Mouse (Mus musculus) cerebellum, adult 2 months (tissue): Measurements from ENCODE around the gene 9930104L06Rik.

ENCODE experiments used
- CTCF ChIP-seq: fragments of 200-500 bp; IDR thresholded peaks from 2 replicates; pipeline ENCODE4 v1.5.1; 2011; ENCODE audit warnings: low read depth, mild to moderate bottlenecking, control low read depth, low read length, moderate library complexity, borderline replicate concordance; ENCODE audit not compliant: insufficient read depth
- POLR2A ChIP-seq: fragments of 200-500 bp; IDR thresholded peaks from 2 replicates; pipeline ENCODE4 v1.6.1; 2011; ENCODE audit warnings: low read length, control low read depth, borderline replicate concordance; ENCODE audit not compliant: insufficient read depth

GRCm38 (mm10) chr4:124985671-124986602, 49.1 kb downstream of the 9930104L06Rik start, which contains the start of gene Rspo1:
- TF ChIP-seq POLR2A (no peak), CTCF (no peak)
